Mouse (Mus musculus): ENCODE measurements around the gene Magi2. TPM values are rescaled to one million over a fixed set of nuclear protein-coding genes. Genes with fewer than 3 reads are reported as not detected.
"Not testable (repeated sequence)": the region's sequence is repeated elsewhere in the genome, so short reads cannot be mapped to it uniquely, and the experiment has no call there.

The Magi2 gene
- total RNA-seq, 2 experiments from 2014 or later, result 0.19 to 0.57 TPM

DNA sequence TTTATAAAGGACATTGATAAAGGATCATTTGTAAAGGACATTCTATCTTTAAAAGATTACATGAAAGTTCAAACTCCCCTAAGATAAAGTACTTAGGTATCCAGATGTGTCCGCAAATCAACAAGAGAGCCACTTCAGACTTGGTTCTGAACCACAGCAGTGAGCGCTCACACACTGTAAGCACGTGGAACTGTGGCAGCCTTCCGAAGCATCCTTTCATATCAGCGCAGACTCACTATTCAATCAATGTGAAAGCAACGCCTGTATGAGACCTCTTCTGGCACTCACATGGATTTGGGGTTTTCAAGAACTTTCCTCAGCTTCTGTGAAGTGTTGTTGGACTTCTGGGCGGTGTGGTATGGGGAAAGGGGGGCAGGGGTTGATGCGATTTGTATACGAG lies 970.6 kb downstream of the Magi2 start:
- ATAC-seq (replicated peaks; ENCODE audit: poor library complexity, severe bottlenecking), result no peak

DNA sequence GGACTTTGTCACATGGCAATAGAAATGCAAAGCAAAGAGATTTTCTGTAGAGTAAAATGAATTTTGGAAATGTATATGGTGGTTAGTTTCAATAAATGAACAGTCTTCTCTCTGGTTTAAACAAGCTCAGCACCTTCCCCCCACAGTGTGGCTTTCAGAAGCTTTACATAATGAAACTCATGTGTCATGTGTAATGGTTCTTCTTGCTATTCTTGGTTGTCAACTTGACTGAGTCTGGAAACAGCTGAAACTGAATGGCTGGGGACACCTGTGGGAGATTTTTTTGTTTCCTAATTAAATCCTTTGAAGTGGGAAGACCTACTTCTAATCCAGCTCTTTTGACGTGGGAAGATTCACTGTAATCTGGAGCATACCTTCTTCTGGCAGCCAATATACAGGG lies 974.5 kb downstream of the Magi2 start:
- no peak for ATAC-seq (replicated peaks; ENCODE audit: poor library complexity, severe bottlenecking)

DNA sequence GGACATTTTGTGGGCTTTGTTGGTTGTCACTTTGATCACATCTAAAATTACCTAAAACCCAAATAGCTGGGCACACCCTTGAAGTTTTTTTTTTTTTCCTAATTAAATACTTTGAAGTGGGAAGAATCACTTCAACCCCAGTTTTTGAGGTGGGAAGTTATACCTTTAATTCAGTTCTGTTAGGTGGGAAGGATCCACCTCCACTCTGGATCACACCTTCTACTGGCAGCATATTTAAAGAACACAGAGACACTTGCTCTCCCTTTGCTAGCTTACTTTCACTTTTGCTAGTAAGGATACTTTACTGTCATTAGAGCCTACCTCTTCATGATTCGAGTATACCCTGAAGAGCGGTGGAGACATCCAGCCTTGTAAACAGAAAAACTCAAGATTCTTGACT lies 981.3 kb downstream of the Magi2 start:
- no peak for ATAC-seq (replicated peaks; ENCODE audit: poor library complexity, severe bottlenecking)

DNA sequence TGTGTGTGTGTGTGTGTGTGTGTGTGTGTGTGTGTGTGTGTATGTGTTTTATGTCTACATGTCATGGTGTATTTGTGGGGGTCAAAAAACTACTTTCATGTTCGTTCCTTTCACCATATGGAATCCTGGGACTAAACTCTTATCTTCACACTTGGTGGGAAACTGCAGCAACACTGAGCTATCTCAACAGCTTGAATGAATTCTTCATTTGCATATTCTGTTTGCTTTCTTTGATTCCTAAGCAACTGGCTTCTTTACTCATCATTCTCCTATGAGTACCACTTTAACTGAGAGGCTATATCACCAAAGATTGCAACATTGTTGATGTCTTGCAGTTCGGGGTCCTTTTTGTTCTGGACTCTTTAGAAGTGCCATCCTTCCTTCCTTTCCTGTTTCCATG lies 986.5 kb downstream of the Magi2 start:
- no peak for ATAC-seq (replicated peaks; ENCODE audit: poor library complexity, severe bottlenecking)

DNA sequence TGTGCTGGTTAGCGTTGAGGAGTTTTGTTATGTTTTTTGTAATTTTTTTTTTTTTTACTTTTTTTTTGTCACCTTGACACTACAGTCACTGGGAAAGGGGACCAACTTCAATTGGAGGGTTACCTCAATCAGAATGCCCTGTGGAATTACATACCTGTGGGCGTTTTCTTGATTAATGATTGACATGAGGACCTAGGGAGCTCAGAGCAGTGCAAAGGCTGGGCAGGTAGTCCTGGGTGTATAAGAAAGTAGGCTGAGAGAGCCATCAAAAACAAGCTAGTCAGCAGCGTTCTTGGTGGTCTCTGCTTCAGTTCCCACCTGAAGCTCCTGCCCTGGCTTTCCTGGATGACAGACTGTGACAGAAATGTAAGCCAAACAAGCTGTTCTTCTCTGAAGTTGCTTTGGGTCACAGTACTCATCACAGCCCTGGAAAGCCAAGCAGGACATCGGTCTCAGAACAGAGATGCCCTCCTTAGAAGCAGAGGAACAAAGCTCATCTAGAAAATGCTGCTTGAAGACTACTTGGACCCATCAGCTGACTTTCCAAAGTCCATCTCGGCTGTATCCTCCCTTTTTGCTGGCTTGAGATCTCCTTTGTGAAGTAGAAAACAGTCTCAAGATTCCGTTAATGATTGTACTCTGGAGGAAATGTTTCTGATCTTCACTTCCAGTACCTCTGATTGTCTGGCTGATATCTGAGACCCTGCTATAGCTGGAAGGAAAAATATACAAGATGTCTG lies 999.8 kb downstream of the Magi2 start:
- ATAC-seq (replicated peaks; ENCODE audit: poor library complexity, severe bottlenecking), result no peak

DNA sequence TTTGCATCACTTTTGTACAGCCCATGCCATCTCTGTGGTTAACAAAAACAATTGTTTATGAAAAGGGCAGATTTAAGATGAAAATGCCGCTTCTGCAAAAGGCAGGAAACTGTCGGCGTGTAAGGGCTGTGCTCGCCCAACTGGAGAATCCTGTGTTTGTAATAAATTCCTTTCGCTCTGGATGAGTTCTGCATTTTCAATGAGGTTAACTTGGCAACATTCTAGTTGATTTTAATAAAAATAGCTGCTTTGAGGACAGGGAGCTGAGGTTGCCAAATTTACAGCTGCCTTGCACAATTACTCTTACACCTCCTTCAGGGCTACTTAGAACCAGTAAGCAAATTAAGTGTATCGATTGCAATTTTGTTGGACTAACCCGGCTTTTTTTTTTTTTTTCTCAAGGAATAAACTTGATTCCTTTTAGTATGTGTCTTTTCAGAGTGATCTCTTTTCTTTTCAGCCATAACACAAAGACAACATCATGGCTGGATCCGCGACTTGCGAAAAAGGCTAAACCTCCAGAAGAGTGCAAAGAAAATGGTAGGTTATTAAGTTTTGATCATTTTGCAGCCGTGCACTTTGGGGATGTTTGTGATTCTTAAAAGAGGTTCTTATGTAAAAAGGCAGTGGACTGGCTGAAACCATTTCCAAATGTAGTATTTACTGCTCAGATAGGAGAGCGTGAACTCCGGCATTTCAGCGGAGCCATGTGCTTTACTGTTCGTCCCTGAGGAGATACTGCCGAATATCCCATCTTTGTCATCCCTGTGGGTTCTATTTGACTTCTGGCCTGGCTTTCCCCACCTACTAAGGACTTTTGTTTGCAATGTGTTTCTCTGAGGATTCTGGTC lies 1001.3 kb downstream of the Magi2 start:
- ATAC-seq (replicated peaks; ENCODE audit: poor library complexity, severe bottlenecking), result peak; percentile 97

DNA sequence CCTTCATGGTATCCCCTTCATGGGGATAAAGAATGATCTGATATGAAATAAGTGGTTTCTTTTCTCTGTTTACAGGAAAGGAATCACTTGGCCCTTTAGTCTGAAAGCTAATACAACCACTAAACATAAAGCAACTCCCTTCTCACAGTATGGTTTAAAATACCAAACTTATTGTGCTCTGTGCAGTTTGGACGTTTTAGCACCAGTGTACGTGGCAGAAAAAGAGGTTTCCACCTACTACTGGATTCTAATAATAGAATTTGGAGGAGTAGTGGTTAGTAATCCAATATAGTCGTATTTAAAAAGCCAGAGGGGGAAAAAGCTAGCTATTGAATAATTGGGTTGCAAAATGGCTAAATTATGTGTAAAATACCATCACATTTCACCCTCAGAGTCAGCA lies 1005.1 kb downstream of the Magi2 start:
- no peak for ATAC-seq (replicated peaks; ENCODE audit: poor library complexity, severe bottlenecking)

DNA sequence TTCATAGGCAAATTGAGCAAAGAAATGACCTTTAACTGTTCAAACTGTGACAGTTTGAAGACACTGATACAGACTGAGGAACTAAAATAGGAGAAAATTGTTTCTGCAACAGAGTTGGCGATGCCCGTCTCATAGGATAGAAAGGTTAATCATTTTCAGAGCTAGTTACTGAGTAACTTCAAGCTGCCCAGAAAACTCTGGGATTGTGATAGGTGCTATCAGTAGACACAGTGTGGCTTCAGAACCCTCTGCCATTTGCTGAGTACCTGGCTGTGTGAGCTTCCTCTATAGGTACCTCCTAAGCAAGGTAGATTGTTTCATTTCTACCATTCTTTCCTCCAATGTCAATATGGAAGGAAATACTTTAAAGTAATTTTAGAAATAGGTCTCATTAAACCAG lies 1014.7 kb downstream of the Magi2 start:
- ATAC-seq (replicated peaks; ENCODE audit: poor library complexity, severe bottlenecking), result no peak

DNA sequence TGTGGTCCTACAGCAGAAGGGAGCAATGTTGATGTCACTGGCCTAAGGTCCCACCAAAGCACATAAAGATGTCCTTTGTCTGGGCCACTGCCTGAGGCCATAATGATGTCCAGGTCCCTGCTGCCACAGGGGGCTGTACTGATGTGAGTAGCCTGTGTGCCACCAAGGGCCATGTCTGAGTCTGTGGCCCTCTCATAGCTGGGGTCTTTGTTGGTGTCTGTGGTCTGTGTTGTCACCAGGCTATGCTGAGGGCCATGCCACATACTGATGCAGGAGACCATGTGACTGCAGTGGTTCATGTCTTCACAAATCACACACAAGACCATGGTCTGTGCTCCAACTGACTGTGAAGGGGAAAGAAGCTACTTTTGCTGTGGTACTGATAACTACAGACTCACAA lies 1015.7 kb downstream of the Magi2 start:
- ATAC-seq (replicated peaks; ENCODE audit: poor library complexity, severe bottlenecking), result no peak

DNA sequence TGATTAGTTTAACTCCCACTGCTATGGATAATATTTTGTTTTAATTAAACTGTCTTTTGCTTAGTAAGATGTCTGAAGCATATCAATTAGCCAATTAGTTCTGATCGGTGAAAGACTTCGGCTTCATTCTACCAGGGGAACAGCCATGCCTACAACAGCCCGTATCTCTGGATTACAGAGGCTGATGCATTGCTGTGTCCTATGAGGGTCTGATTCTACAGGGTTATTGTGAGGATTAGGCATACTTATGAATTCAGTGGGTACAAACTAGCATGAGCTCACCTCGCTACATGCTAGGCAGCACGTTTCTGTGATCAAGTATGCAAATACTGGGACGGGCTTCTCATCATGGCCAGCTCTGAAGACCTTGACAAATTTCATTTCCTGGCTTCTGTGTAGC lies 1022.5 kb downstream of the Magi2 start:
- ATAC-seq (replicated peaks; ENCODE audit: poor library complexity, severe bottlenecking), result no peak

DNA sequence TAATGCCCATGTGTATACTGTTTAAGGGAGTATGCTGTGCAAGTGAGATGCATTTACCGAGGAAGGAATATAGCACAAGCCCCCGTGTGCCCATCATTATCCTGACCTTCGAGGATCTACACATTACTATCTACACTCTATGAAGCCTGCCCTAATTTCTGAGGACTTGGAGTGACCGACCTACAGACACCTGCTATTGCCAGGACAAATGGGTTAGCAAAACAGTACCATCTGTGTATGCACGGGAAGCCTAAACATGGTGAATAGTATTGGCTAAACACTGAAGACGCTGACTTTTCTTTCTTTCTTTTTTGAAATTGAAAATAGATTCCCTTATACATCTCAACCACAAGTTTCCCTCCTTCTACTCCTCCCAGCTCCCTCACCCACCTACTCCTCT lies 1024.7 kb downstream of the Magi2 start:
- ATAC-seq (replicated peaks; ENCODE audit: poor library complexity, severe bottlenecking), result no peak

DNA sequence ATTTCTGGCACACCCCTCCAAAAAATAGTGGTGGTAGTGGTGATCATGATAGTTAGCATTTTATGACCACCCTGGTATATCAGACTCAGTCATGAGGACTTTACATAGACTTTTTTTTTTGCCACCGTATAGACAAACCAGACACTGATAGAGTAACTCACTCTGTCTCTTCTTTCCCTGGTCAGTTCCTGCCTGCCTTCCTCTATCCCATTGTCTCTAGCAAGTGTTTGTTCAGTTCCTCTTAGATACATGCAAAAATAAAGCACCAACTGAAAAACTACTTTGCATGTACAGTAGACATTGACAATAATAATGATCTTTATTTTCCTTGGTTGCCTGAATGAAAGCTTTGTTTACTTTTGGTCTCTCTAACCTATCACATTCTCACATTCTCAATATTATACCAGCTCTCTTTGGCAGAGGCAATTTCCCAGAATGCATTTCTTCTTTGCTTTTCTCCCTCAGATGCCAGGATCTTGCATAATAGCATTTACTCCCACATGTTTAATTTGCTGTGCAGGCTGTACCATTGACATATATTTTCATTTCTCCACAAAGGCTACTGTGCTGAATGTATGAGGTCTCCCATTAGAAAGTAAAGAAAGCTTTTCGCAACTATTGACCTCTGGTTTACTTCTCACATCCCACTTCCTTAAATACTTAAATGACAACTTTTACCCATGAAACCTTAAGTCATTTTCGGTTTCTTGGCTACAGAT lies 1029.5 kb downstream of the Magi2 start:
- peak; percentile 93 for ATAC-seq (replicated peaks; ENCODE audit: poor library complexity, severe bottlenecking)

DNA sequence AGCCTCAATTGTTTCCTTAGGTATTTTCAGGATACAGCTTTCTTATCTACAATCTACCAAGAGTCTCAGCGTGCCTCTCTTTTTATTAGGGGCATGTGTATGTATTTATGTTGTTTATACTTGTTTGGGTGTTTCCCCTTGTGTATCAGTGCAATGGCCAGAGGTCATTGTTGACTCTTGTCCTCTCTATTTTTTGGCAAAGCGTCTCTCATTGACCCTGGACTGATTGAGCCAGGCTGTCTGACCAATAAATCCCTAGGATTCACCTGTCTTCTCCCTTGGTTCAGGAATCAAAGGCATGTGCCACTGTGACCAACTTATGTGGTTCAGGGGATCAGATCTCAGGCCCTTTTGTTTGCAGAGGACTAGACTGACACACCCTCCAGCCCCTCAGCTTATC lies 1030.1 kb downstream of the Magi2 start:
- no peak for ATAC-seq (replicated peaks; ENCODE audit: poor library complexity, severe bottlenecking)

DNA sequence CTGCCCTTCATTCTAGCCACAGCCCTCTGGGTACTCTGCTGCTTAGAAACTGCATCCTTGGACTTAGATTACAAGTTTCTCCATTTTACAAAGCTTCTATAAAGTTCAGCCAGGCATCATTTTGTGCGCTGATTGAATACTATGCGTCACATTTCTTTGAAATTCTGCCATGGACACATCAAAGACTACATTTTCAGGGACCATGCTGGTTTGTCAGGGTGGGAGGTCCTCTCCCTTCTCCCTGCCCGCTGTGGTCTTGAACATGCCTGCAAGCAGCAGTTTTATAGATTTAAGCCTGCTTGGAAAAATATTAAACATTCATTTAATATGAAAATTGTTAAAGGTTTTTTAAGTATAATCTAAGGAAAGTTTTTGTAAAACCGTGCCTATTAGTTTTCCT lies 1030.6 kb downstream of the Magi2 start:
- no peak for ATAC-seq (replicated peaks; ENCODE audit: poor library complexity, severe bottlenecking)

DNA sequence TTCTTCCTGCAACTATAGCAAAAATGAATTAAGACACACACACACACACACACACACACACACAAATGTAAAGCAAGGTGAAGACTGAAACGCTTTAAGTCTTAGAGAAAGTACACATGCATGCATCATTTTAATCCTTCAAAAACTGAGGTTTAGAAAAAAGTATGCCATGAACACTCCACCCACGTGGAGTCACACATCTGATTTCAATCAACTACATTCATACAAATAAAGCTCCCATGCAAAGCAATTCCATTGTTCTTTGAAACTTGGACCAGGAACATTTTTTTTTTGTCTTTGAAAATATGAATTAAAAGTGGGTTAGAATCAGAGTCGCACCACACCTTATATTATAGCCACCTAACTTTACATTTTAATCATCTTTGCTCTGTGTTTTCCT lies 1032.9 kb downstream of the Magi2 start:
- ATAC-seq (replicated peaks; ENCODE audit: poor library complexity, severe bottlenecking), result no peak

DNA sequence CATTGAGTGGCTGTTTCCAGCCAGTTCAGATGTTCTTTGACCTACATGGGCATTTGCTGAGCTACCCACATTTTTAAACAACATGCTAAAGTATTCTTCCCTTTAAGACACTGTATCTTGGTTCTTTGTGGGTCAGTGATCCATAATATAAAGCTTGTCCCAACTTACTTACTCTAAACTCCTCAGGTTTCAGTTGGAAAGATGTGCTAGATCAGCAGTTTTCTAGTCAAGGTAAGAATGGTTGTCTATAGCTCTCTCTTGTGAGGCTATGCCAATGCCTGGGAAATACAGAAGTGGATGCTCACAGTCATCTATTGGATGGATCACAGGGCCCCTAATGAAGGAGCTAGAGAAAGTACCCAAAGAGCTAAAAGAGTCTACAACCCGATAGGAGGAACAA lies 1045.8 kb downstream of the Magi2 start:
- not testable (repeated sequence) for ATAC-seq (replicated peaks; ENCODE audit: poor library complexity, severe bottlenecking)

DNA sequence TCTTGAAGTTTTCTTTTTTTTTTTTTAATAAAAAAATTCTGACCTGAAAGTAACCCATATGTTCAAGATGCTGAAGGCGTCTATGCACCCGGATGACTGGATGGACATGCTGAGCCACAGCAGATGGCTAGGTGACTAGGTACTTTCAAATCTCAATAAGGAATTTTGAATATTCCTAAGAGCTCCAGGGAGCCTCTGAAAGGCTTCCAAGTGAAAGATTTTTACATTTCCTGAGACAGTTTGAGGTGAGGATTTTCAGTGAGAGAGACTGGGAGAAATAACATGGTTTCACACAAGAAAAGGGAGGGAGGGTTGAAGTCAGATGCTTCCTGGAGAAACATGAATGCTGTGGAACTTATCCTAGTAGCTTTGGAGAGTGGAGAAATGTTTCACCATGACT lies 1048.8 kb downstream of the Magi2 start:
- ATAC-seq (replicated peaks; ENCODE audit: poor library complexity, severe bottlenecking), result no peak

DNA sequence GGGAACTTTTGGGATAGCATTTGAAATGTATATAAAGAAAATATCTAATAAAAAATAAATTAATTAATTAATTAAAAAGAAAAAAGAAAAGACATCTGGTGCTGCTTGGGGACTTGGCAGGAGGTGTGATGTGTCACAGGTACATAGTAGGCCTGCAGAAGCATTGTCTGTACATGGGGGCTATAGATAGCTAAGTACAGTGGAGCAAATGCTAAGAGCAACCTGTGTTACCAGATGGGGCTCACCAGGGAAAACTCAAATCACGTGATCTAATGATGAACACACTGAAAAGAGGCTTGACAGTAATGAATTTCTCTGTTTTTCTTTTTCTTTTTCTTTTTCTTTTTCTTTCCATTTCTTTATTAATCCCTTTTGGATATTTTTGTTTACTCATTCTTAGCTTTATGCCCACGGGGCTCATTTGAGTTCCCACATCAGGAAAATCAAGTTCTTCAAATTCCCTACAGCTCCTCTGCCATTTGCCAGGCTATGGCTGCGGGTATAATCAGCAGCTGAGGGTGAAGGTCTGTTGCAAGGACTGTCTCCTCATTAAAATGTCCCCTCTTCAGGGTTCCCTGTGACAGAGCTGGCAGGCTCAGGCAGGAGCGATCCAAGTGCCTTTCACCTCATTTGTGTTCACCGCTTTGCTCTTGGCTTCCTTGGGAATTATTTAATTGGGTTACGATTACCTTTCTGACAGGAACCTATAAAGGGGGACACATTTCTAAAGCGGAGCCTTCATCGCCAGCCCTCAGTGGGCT lies 1058.4 kb downstream of the Magi2 start:
- ATAC-seq (replicated peaks; ENCODE audit: poor library complexity, severe bottlenecking), result no peak

DNA sequence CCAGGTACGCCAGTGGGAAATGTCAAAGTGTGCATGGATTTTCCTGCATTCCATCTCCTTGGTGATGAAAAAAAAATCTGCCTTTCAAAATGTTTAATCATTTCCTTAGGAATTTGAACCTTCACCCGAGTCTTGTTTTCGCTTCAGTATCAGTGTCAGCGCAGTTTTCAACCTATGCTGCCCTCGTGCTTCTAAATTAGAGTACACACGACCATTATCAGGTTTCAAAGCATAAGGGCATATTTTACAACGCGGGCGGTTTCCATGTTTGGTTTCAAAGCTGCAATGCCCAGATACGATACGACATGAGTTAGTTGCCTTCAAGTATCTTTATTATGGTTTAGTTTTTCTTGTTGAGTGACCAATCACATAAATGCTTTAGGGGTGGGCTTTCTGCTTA lies 1067.7 kb downstream of the Magi2 start:
- no peak for ATAC-seq (replicated peaks; ENCODE audit: poor library complexity, severe bottlenecking)

DNA sequence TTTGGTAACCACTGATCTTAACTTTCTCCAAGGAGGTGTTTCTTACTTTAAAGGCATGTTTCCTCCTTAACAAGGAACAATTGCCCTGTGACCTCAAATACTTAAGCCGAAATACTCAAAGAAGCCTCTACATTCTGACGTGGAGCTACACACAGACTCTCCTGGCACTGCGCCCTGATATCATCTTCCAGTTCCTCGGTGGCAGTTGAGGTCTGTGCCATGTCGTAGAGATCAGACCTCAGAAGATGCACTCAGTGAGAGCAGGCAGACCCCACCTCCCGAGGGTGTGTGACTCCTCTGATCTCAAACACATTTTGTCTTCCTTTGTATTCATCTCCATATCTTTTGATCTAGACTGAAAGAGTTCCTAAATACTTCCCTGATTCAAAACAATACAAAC lies 1073.0 kb downstream of the Magi2 start:
- ATAC-seq (replicated peaks; ENCODE audit: poor library complexity, severe bottlenecking), result no peak
